Mouse (Mus musculus) gastrocnemius, adult 2 months (tissue): ENCODE data around the gene Lhpp. TPM values are rescaled to one million over a fixed set of nuclear protein-coding genes. Genes with fewer than 3 reads are reported as not detected.

Experiments used
- DNase-seq: peaks from one replicate; pipeline ENCODE4 v3.0.0; 2022
- H3K27ac ChIP-seq: fragments of 200-600 bp; 2 replicates; pipeline ENCODE4 v1.8.1; 2022; ENCODE audit warnings: mild to moderate bottlenecking
- H3K4me3 ChIP-seq: fragments of 200-600 bp; 2 replicates; pipeline ENCODE4 v1.8.1; 2022; ENCODE audit warnings: mild to moderate bottlenecking, moderate library complexity
- CTCF ChIP-seq: fragments of 200-600 bp; IDR thresholded peaks from 2 replicates; pipeline ENCODE4 v1.8.1; 2022; ENCODE audit warnings: antibody characterized with exemption, mild to moderate bottlenecking, moderate library complexity
- intact Hi-C: fragments of 180-260 bp; cut with DNase I; formaldehyde crosslinking; loops from one replicate; pipeline ENCODE4 v1.15.1; 2025
- total RNA-seq, 2 experiments: library from RNA; stranded (reverse); gene quantifications; 2 replicates each; pipeline ENCODE4 v1.2.3; 2021

Lhpp gene
- total RNA-seq, 2 experiments from 2014 or later, result 10.8 to 11.1 TPM

- intact Hi-C loops, result no loop called here
Observed at GRCm38 (mm10) chr7:132664815-132665214, 54.4 kb downstream of the Lhpp start.

GRCm38 (mm10) chr7:132665664-132666382, 55.4 kb downstream of the Lhpp start:
- intact Hi-C loops, result no loop called here
- TF ChIP-seq CTCF, result no peak

More at GRCm38 (mm10) chr7:132664815-132665214, 54.4 kb downstream of the Lhpp start:
- Histone ChIP-seq H3K4me3 (no peak overlapping the region), H3K27ac (no peak overlapping the region)
- DNase-seq, result no peak
- TF ChIP-seq CTCF, result no peak

DNA sequence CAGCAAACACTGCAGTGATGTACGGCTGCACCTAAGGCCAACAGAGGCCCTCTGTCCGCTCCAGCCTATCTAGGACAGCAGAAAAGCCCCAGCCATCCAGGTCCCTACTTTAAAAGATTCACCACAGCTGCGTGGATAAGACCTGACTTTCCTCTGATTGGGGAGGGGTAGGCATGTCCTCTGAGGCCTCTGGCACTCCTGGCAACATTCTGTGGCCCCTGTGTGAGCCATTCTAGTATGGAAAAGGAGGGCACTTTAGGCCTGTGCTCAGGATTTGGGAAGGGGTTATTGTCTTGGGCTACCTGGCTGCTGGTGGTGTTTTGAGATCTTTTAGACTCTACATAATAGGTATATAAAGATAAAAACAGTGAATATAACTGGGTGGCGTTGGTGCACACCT, 56.1 kb downstream of the Lhpp start:
- intact Hi-C loops, result no loop called here
- TF ChIP-seq CTCF, result no peak
- DNase-seq, result no peak
- Histone ChIP-seq H3K27ac (no peak overlapping the region), H3K4me3 (no peak overlapping the region)

More at GRCm38 (mm10) chr7:132665664-132666382, 55.4 kb downstream of the Lhpp start:
- DNase-seq, result no peak
- H3K4me3 ChIP-seq, result no peak overlapping the region
- no peak overlapping the region for H3K27ac ChIP-seq

DNA sequence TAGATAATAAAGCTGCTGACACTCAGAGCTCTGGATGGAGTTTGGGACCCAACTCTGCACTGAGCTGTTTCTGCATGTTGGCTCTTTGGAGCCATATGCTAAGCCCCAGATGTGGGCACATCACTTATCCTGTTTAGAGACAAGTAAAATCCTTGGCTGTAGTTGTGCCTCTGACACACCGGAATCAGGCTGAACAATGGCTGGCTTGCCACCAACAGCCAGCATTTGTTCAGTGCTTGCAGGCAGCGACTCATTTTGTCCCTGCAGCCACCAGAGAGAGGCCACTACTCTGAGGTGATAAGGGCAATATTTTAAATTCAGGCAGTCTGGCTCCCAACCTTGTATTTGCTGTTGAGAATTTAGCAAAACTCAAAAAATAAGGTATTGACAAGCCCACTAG, 58.2 kb downstream of the Lhpp start:
- Histone ChIP-seq H3K27ac (peak overlapping the region; percentile 86), H3K4me3 (no peak overlapping the region)
- peak; percentile 47 for DNase-seq
- TF ChIP-seq CTCF, result no peak
- intact Hi-C loops, result no loop called here

GRCm38 (mm10) chr7:132669999-132670862, 59.8 kb downstream of the Lhpp start:
- peak; percentile 51 for DNase-seq
- no peak for TF ChIP-seq CTCF
- Histone ChIP-seq H3K4me3 (no peak overlapping the region), H3K27ac (peak overlapping the region; percentile 86)
- intact Hi-C loops, result loop anchor here (5.0 kb wide), 1 partner anchor 322 kb away; no protein-coding TSS in a partner anchor

- peak; percentile 87 for DNase-seq
- H3K27ac ChIP-seq, result peak overlapping the region; percentile 86
- no peak overlapping the region for H3K4me3 ChIP-seq
- intact Hi-C loops, result loop anchor here (5.0 kb wide), 1 partner anchor 321 kb away; no protein-coding TSS in a partner anchor
- TF ChIP-seq CTCF, result no peak
Observed at GRCm38 (mm10) chr7:132670863-132671165, 60.4 kb downstream of the Lhpp start.

DNA sequence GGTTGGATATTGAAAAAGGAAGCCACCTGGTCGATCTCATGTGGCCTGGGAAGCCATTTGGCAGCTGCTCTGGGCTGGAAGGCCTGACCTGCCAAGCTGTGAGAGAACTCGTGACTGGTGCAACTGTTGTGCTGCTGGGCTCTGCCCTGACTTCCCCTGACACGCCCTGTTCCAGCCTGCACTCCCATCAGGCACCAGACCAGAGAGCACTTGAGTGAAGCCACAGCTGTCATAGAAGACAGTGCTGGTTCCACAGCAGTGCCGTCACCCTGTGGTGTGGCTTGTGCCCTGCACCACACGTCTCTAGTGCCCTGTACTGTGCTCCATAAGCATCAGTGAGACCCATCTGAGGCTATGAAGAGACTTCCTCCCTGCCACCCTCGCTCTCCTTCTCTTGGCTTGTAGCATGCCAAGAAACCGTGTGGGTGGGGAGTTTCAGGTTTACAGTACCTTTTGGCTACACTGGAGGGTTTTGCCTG, 62.1 kb downstream of the Lhpp start:
- intact Hi-C loops, result loop anchor here (1.0 to 5.0 kb wide), 2 partner anchors 16 to 320 kb away; no protein-coding TSS in a partner anchor
- peak; percentile 85 for DNase-seq
- Histone ChIP-seq H3K4me3 (no peak overlapping the region), H3K27ac (peak overlapping the region; percentile 86)
- peak; percentile 22; the same call in 1 of the 2 replicates for TF ChIP-seq CTCF

GRCm38 (mm10) chr7:132673931-132674755, 63.7 kb downstream of the Lhpp start:
- peak; percentile 78 for TF ChIP-seq CTCF
- no peak overlapping the region for H3K4me3 ChIP-seq
- intact Hi-C loops, result loop anchor here (2.0 to 5.0 kb wide), 2 partner anchors 137 to 318 kb away; no protein-coding TSS in a partner anchor
- peak overlapping the region; percentile 86 for H3K27ac ChIP-seq
- DNase-seq, result peak; percentile 91

GRCm38 (mm10) chr7:132675922-132676321, 65.5 kb downstream of the Lhpp start:
- no peak for DNase-seq
- Histone ChIP-seq H3K27ac (no peak overlapping the region), H3K4me3 (no peak overlapping the region)
- no peak for TF ChIP-seq CTCF
- intact Hi-C loops, result loop anchor here (2.0 kb wide), 1 partner anchor 135 kb away; no protein-coding TSS in a partner anchor

GRCm38 (mm10) chr7:132679117-132679516, 68.7 kb downstream of the Lhpp start:
- no peak overlapping the region for H3K4me3 ChIP-seq
- no peak for DNase-seq
- intact Hi-C loops, result no loop called here
- no peak for TF ChIP-seq CTCF
- no peak overlapping the region for H3K27ac ChIP-seq

DNA sequence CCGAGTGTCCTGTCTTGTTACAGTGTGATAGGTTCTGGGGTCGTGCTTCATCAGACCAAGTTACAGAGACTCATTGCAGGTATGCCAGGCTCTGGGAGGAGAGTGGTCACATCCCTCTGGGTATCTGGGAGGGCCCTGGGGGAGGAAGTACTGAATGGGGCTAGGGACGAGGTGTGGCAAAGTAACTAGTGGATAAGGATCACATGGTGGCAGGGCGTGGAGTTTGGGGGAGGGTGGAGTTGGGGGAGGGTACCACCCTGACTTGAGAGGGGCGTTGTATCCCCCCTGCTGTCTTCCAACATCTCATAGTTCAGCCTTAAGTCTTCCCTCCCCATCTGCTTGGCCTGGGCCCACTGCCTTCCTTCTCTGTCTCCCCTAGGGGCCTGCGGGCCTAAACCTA, 69.1 kb downstream of the Lhpp start:
- intact Hi-C loops, result no loop called here

GRCm38 (mm10) chr7:132681296-132681695, 70.9 kb downstream of the Lhpp start:
- Histone ChIP-seq H3K27ac (no peak overlapping the region), H3K4me3 (no peak overlapping the region)
- DNase-seq, result no peak
- no peak for TF ChIP-seq CTCF
- intact Hi-C loops, result loop anchor here (5.0 kb wide), 1 partner anchor 36 kb away; no protein-coding TSS in a partner anchor

More for the DNA sequence above, 69.1 kb downstream of the Lhpp start:
- H3K4me3 ChIP-seq, result no peak overlapping the region
- no peak for TF ChIP-seq CTCF
- no peak overlapping the region for H3K27ac ChIP-seq
- DNase-seq, result no peak
